Mouse (Mus musculus): ENCODE results near the gene Fam71e1.

DNA sequence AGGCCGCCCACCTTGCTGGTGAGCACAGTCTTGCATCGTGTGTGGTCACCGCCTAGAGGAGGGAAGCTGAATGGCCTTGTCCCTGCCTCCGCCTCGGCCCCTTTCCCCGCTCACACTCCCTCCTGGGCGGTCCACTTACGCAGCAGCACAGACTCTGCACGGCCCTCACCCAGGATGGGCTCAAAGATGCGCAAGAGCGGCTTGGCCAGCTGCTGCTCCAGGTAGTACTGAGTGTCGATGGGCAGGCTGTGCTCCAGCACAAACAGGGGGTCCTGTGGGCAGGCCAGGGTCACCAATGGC lies 37.3 kb downstream of the Fam71e1 start:
- no peak for TF ChIP-seq CTCF (IDR thresholded peaks at IDR 0.05; ENCODE audit: borderline replicate concordance, control insufficient read depth, extremely low read depth, insufficient read depth, low read length, poor library complexity)
- no peak for TF ChIP-seq POLR2A (IDR thresholded peaks at IDR 0.05; ENCODE audit: control insufficient read depth, extremely low read depth, insufficient read depth, low read length, poor library complexity)
